Mouse (Mus musculus) intestine, postnatal 0 days (tissue): ENCODE results near the gene Tsx. TPM values are rescaled to one million over a fixed set of nuclear protein-coding genes. Genes with fewer than 3 reads are reported as not detected.

Experiments
- ATAC-seq: fragments of 200-750 bp; cut with Nextera tagmentation; 2 replicates; pipeline ENCODE4 v1.8.0; 2017; ENCODE audit warnings: mild to moderate bottlenecking, moderate TSS enrichment, moderate library complexity
- H3K27ac ChIP-seq: fragments of 300-500 bp; sonication (generic); 2 replicates; pipeline ENCODE4 v1.5.1; 2014; ENCODE audit warnings: mild to moderate bottlenecking, low read depth, low read length, moderate library complexity
- H3K27me3 ChIP-seq: fragments of 300-500 bp; sonication (generic); replicated peaks from 2 replicates; pipeline ENCODE4 v1.6.1; 2014; ENCODE audit warnings: low read length, mixed read lengths; ENCODE audit not compliant: control insufficient read depth, insufficient read depth
- H3K36me3 ChIP-seq: fragments of 300-500 bp; sonication (generic); 2 replicates; pipeline ENCODE4 v1.6.1; 2014; ENCODE audit warnings: mild to moderate bottlenecking, moderate library complexity; ENCODE audit not compliant: control insufficient read depth, insufficient read depth
- H3K4me1 ChIP-seq: fragments of 300-500 bp; sonication (generic); replicated peaks from 2 replicates; pipeline ENCODE4 v1.6.1; 2014; ENCODE audit warnings: antibody characterized with exemption, low read length, mixed read lengths; ENCODE audit not compliant: control insufficient read depth, insufficient read depth
- H3K4me2 ChIP-seq: fragments of 300-500 bp; sonication (generic); replicated peaks from 2 replicates; pipeline ENCODE4 v1.6.1; 2014; ENCODE audit warnings: low read depth, mild to moderate bottlenecking, moderate library complexity
- H3K4me3 ChIP-seq: fragments of 300-500 bp; sonication (generic); 2 replicates; pipeline ENCODE4 v1.5.1; 2014; ENCODE audit warnings: low read depth, low read length
- H3K9ac ChIP-seq: fragments of 300-500 bp; sonication (generic); 2 replicates; pipeline ENCODE4 v1.6.1; 2014; ENCODE audit warnings: mild to moderate bottlenecking, low read depth, low read length
- H3K9me3 ChIP-seq: fragments of 300-500 bp; sonication (generic); 2 replicates; pipeline ENCODE4 v1.6.1; 2016; ENCODE audit warnings: mixed run types; ENCODE audit not compliant: control insufficient read depth
- CTCF ChIP-seq: sonication (generic); IDR thresholded peaks from 2 replicates; pipeline ENCODE4 v1.5.1; 2016; ENCODE audit warnings: low read depth, mild to moderate bottlenecking, control low read depth, antibody characterized with exemption, moderate library complexity
- WGBS: fragments of 180-500 bp; shearing (Covaris S2); extraction: QIAGEN DNeasy Blood & Tissue Kit; methylation state at CpG from one replicate; pipeline ENCODE4 v1.1.7; 2014; 5-methylcytosine and 5-hydroxymethylcytosine counted together
- polyA plus RNA-seq: library from polyadenylated mRNA; unstranded; fragments of >200 nt; fragmentation: Nextera tagmentation; extraction: Ambion mirVana; gene quantifications from 2 replicates; pipeline ENCODE4 v1.2.1, GENCODE M21; 2015

Tsx gene
- polyA plus RNA-seq, 1 experiment from 2014 or later, result 0.25 TPM

DNA sequence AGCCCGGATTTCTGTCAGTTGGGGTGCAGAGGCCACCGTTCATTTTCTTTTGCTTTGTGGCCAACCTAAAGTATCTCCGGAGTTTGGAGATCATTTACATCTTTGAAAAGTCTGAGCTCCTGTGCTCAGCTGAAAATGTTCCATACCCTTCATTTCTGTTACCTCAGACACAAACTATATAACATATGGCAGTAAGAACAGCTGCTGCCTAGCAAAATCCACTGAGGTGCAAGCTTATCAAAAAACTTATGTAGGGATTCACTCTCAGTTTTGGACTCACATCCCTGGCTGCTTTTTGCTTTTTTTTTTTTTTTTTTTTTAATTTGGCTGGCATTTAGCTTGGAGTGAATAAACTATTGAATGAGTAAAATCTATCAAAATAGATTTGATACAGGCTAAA is 26.1 kb upstream of the Tsx start:
- no peaks in the 10 kb centered on the region for H3K4me1 ChIP-seq
- no peaks in the 10 kb centered on the region for H3K36me3 ChIP-seq
- no peaks in the 10 kb centered on the region for H3K9me3 ChIP-seq
- no peak for TF ChIP-seq CTCF
- H3K27ac ChIP-seq, result no peak overlapping the region
- WGBS, result 83% methylated on average over 3 of the region's 3 CpGs
- ATAC-seq, result no peak
- H3K4me3 ChIP-seq, result no peak overlapping the region
- no peaks in the 10 kb centered on the region for H3K27me3 ChIP-seq
- H3K4me2 ChIP-seq, result no peak overlapping the region
- no peak overlapping the region for H3K9ac ChIP-seq

DNA sequence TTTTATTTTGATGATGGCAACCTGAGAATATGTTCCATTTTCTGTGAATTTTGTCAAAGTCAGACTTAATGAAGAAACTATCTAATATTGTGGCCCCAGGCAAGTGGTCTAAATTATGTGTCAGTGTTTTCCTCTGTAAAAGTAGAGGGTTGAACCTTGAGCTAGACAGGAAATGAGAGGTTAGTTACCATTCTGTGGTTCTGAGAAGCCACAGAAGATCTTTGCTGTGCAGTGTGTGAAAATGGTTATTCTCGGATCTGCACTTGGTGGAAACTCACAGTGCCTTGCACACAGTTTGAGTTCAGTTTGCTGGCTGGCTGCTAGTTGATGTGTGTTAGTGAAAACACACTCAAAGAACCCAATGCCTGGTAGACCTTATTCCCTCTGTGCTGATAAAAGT is 20.4 kb upstream of the Tsx start:
- Histone ChIP-seq H3K27me3 (no peaks in the 10 kb centered on the region), H3K4me1 (no peaks in the 10 kb centered on the region), H3K4me2 (no peak overlapping the region), H3K36me3 (no peaks in the 10 kb centered on the region), H3K9ac (no peak overlapping the region), H3K4me3 (no peak overlapping the region), H3K9me3 (no peaks in the 10 kb centered on the region), H3K27ac (no peak overlapping the region)
- no peak for ATAC-seq
- TF ChIP-seq CTCF, result no peak
- WGBS, result 81% methylated on average over 1 of the region's 1 CpGs

DNA sequence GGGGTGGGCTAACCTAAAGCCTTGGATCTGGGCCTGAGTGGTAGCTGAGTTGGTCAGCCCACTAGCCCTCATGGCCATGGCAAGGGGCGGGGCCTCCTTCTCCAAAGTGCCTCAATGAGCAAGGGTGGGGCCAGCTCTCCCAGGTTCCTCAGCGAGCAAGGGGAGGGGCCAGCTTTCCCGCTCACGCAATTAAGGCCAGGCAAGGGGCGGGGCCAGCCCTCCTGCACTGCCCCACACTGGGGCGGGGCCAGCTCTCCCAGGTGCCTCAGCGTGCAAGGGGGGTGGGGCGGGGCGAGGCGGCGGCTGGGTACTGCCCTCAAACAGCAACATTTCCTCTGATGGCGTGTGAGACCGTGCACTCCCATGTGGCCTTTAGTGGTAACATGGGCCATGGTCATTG is 9.2 kb upstream of the Tsx start:
- ATAC-seq, result peak; percentile 69
- H3K36me3 ChIP-seq, result no peaks in the 10 kb centered on the region

DNA sequence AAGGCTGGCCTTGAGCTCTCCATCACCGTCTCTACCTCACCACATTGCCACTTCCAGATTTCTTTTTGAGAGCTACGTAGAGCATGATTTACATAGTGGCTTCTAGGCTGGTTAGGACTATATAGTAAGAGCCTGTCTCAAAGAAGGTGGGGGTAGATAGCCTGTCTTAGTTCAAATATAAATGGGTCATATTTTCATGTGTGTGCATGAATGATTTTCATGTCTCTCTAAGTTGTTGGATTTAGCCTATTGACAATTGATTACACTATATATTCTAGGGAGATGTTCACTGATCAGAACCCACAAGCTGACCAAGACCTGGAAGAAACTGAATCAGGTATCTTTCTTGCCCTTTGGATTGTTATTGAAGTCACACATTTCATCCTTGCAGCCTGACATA is 7.4 kb downstream of the Tsx start, which contains the start of gene Gm26992:
Gene Gm26992 (plus strand): TSS at position 301 of the 400 bp plus-strand sequence.
- no peak within 1 kb of the TSS for H3K4me3 ChIP-seq
- no peaks in the 10 kb centered on the region for H3K4me1 ChIP-seq
- H3K27ac ChIP-seq, result no peak within 1 kb of the TSS
- ATAC-seq, result no peak
- 0 out of 2 replicates have a peak, but pooled peaks cover 5% of the 10 kb centered on the region for H3K27me3 ChIP-seq
- no peak within 1 kb of the TSS for H3K9ac ChIP-seq
- H3K9me3 ChIP-seq, result no peaks in the 10 kb centered on the region
- H3K36me3 ChIP-seq, result no peaks in the 10 kb centered on the region
- TF ChIP-seq CTCF, result no peak
- H3K4me2 ChIP-seq, result no peak within 1 kb of the TSS
- 91% methylated on average over 2 of the region's 2 CpGs for WGBS

More for the DNA sequence above, 9.2 kb upstream of the Tsx start:
- no peak overlapping the region for H3K9ac ChIP-seq
- H3K27ac ChIP-seq, result no peak overlapping the region
- 45% methylated on average over 13 of the region's 13 CpGs for WGBS
- no peak overlapping the region for H3K4me2 ChIP-seq
- H3K27me3 ChIP-seq, result no peaks in the 10 kb centered on the region
- TF ChIP-seq CTCF, result no peak
- no peak overlapping the region for H3K4me3 ChIP-seq
- H3K4me1 ChIP-seq, result no peaks in the 10 kb centered on the region
- no peaks in the 10 kb centered on the region for H3K9me3 ChIP-seq

DNA sequence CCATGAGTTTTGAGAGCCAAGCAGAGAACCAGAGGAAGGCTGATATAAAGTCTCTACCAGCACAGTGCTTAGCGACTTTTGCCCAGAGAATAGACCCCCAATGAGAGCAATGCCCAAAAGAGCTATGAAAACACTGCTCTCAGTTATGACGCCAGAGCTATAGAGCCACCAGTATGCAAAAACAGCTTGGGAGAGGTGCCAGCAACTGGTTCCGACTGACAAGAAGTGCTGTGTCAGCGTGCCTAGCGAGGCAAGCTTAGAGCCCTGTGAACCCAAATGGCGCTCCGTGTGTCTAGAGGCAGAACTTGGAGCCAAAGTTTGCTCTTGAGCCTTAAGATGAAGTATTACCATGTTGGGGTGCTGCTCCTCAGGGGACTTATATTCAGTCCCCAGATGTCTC is 13.4 kb downstream of the Tsx start:
- WGBS, result 78% methylated on average over 7 of the region's 7 CpGs

DNA sequence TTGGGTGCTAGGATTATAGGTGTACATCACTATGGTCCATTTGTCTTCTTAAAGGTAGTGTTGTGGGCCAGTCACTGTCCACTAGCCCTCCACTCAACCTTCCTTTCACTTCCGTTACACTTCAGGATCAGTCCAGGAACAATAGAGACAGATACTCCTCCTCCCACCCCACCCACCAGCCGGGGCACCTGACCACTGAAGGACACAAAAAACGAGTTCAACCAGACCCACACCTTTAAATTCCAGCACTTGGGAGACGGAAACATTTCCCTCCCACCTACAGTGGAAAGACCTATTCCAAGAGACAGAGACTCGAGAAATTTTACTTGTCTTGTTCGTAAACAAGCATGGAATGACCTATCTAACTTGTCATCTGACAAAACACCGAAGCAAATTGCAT is 18.0 kb downstream of the Tsx start:
- Histone ChIP-seq H3K9ac (no peak overlapping the region), H3K4me3 (no peak overlapping the region), H3K36me3 (no peaks in the 10 kb centered on the region), H3K27me3 (0 out of 2 replicates have a peak, but pooled peaks cover 3% of the 10 kb centered on the region), H3K27ac (no peak overlapping the region), H3K4me2 (no peak overlapping the region), H3K4me1 (no peaks in the 10 kb centered on the region), H3K9me3 (no peaks in the 10 kb centered on the region)
- no peak for TF ChIP-seq CTCF
- 55% methylated on average over 7 of the region's 7 CpGs for WGBS
- no peak for ATAC-seq

More for the DNA sequence above, 13.4 kb downstream of the Tsx start:
- H3K36me3 ChIP-seq, result no peaks in the 10 kb centered on the region
- no peaks in the 10 kb centered on the region for H3K9me3 ChIP-seq
- H3K4me2 ChIP-seq, result no peak overlapping the region
- no peak for ATAC-seq
- no peak for TF ChIP-seq CTCF
- H3K27ac ChIP-seq, result no peak overlapping the region
- H3K4me1 ChIP-seq, result no peaks in the 10 kb centered on the region
- no peaks in the 10 kb centered on the region for H3K27me3 ChIP-seq
- no peak overlapping the region for H3K9ac ChIP-seq
- H3K4me3 ChIP-seq, result no peak overlapping the region

DNA sequence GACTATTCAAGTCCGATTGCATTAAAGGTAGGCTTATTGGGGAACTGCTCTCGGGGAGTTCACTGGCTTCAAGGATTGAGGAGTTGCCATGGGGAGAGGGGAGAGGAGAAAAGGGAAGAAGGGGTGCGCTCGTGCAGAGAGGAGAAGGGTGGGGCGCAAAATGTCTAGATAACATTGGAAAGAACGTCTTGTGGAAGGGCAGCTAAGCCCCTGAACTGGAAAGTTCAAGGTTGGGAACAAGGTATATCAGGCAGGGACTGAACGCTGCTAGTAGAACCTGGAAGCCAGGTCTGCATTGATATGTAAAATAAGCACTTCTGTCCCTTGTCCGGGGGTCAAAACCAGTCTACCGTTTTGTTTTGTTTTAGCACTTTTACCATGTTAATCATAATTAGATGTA is 23.8 kb downstream of the Tsx start:
- WGBS, result 13% methylated on average over 9 of the region's 9 CpGs

More for the DNA sequence above, 23.8 kb downstream of the Tsx start:
- H3K9ac ChIP-seq, result no peak overlapping the region
- H3K27ac ChIP-seq, result no peak overlapping the region
- no peak for TF ChIP-seq CTCF
- H3K4me3 ChIP-seq, result no peak overlapping the region
- no peaks in the 10 kb centered on the region for H3K9me3 ChIP-seq
- H3K4me1 ChIP-seq, result no peaks in the 10 kb centered on the region
- ATAC-seq, result no peak
- H3K27me3 ChIP-seq, result 0 out of 2 replicates have a peak, but pooled peaks cover 14% of the 10 kb centered on the region
- H3K36me3 ChIP-seq, result no peaks in the 10 kb centered on the region
- no peak overlapping the region for H3K4me2 ChIP-seq
